Mouse (Mus musculus) midbrain, embryonic 13.5 days (tissue): ENCODE measurements around the gene Itga7. TPM values are rescaled to one million over a fixed set of nuclear protein-coding genes. Genes with fewer than 3 reads are reported as not detected.

Experiments
- ATAC-seq: fragments of 200-750 bp; cut with Nextera tagmentation; 2 replicates; pipeline ENCODE4 v1.8.0; 2017; ENCODE audit warnings: mild to moderate bottlenecking, moderate TSS enrichment, moderate library complexity
- H3K27ac ChIP-seq: fragments of 300-500 bp; sonication (generic); 2 replicates; pipeline ENCODE4 v1.5.1; 2015; ENCODE audit warnings: inconsistent platforms, mild to moderate bottlenecking, moderate library complexity
- H3K27me3 ChIP-seq: fragments of 300-500 bp; sonication (generic); 2 replicates; pipeline ENCODE4 v1.6.1; 2015; ENCODE audit warnings: mild to moderate bottlenecking, inconsistent platforms
- H3K36me3 ChIP-seq: fragments of 300-500 bp; sonication (generic); 2 replicates; pipeline ENCODE4 v1.6.1; 2015; ENCODE audit warnings: mild to moderate bottlenecking, inconsistent platforms
- H3K4me1 ChIP-seq: fragments of 300-500 bp; sonication (generic); replicated peaks from 2 replicates; pipeline ENCODE4 v1.6.1; 2015; ENCODE audit warnings: inconsistent platforms
- H3K4me2 ChIP-seq: fragments of 300-500 bp; sonication (generic); replicated peaks from 2 replicates; pipeline ENCODE4 v1.6.1; 2015; ENCODE audit warnings: moderate library complexity, mild to moderate bottlenecking, inconsistent platforms
- H3K4me3 ChIP-seq: fragments of 300-500 bp; sonication (generic); replicated peaks from 2 replicates; pipeline ENCODE4 v1.5.1; 2015; ENCODE audit warnings: mild to moderate bottlenecking, inconsistent platforms
- H3K9ac ChIP-seq: fragments of 300-500 bp; sonication (generic); replicated peaks from 2 replicates; pipeline ENCODE4 v1.6.1; 2015; ENCODE audit warnings: mild to moderate bottlenecking, inconsistent platforms
- H3K9me3 ChIP-seq: fragments of 300-500 bp; sonication (generic); 2 replicates; pipeline ENCODE4 v1.6.1; 2016; ENCODE audit warnings: mild to moderate bottlenecking, inconsistent platforms
- WGBS: fragments of 180-500 bp; shearing (Covaris S2); methylation state at CpG from one replicate; pipeline ENCODE4 v1.1.7; 2015; 5-methylcytosine and 5-hydroxymethylcytosine counted together
- polyA plus RNA-seq: library from polyadenylated mRNA; unstranded; fragments of >200 nt; fragmentation: Nextera tagmentation; extraction: Ambion mirVana; gene quantifications from 2 replicates; pipeline ENCODE4 v1.2.1, GENCODE M21; 2015

Gene Itga7
- 1.7 and 2.5 TPM in 2 replicates for polyA plus RNA-seq

- Histone ChIP-seq H3K36me3 (no peaks in the 10 kb centered on the region), H3K4me2 (peak within 1 kb of the TSS; percentile 76), H3K9ac (peak within 1 kb of the TSS; percentile 54), H3K4me3 (peak within 1 kb of the TSS; percentile 47), H3K27me3 (peaks cover 66% of the 10 kb centered on the region), H3K9me3 (no peaks in the 10 kb centered on the region), H3K4me1 (peaks cover 15% of the 10 kb centered on the region), H3K27ac (no peak within 1 kb of the TSS)
- WGBS = under 1% methylated on average over 26 of the region's 26 CpGs
- peak; percentile 82 for ATAC-seq
Observed at GRCm38 (mm10) chr10:128933574-128933973, at the start of gene Itga7. TSS of gene Itga7 (plus strand) at chr10:128933818.

- peaks cover 39% of the 10 kb centered on the region for H3K36me3 ChIP-seq
- H3K4me1 ChIP-seq = peaks cover 50% of the 10 kb centered on the region
- 0 out of 2 replicates have a peak, but pooled peaks cover 2% of the 10 kb centered on the region for H3K27me3 ChIP-seq
- peak overlapping the region; percentile 78 for H3K4me3 ChIP-seq
- WGBS = under 1% methylated on average over 7 of the region's 7 CpGs
- ATAC-seq = peak; percentile 65
- H3K4me2 ChIP-seq = peak overlapping the region; percentile 91
- peak overlapping the region; percentile 96 for H3K27ac ChIP-seq
- H3K9me3 ChIP-seq = no peaks in the 10 kb centered on the region
- peak overlapping the region; percentile 88 for H3K9ac ChIP-seq
Observed at GRCm38 (mm10) chr10:128888941-128889827, 44.4 kb upstream of the Itga7 start.

- WGBS = 4% methylated on average over 2 of the region's 2 CpGs
- Histone ChIP-seq H3K9ac (peak overlapping the region; percentile 88), H3K27ac (peak overlapping the region; percentile 96)
Observed at GRCm38 (mm10) chr10:128889846-128890245, 43.8 kb upstream of the Itga7 start.

GRCm38 (mm10) chr10:128890383-128891295 lies 43.0 kb upstream of the Itga7 start:
- Histone ChIP-seq H3K27me3 (peaks cover 3% of the 10 kb centered on the region), H3K4me1 (peaks cover 50% of the 10 kb centered on the region), H3K9me3 (no peaks in the 10 kb centered on the region), H3K36me3 (peaks cover 24% of the 10 kb centered on the region), H3K27ac (peak overlapping the region; percentile 96), H3K4me2 (peak overlapping the region; percentile 91), H3K9ac (peak overlapping the region; percentile 88), H3K4me3 (peak overlapping the region; percentile 78)
- peak; percentile 0; the same call in 1 of the 2 replicates for ATAC-seq
- WGBS = under 1% methylated on average over 40 of the region's 40 CpGs

More at GRCm38 (mm10) chr10:128889846-128890245, 43.8 kb upstream of the Itga7 start:
- ATAC-seq = no peak
- H3K4me2 ChIP-seq = peak overlapping the region; percentile 91
- H3K27me3 ChIP-seq = 0 out of 2 replicates have a peak, but pooled peaks cover 2% of the 10 kb centered on the region
- peaks cover 32% of the 10 kb centered on the region for H3K36me3 ChIP-seq
- no peaks in the 10 kb centered on the region for H3K9me3 ChIP-seq
- peaks cover 50% of the 10 kb centered on the region for H3K4me1 ChIP-seq
- H3K4me3 ChIP-seq = peak overlapping the region; percentile 78

GRCm38 (mm10) chr10:128891296-128892094 lies 42.1 kb upstream of the Itga7 start, which contains the start of gene Gdf11:
TSS of gene Gdf11 (minus strand) at chr10:128891718.
- H3K4me1 ChIP-seq = peaks cover 58% of the 10 kb centered on the region
- H3K27me3 ChIP-seq = peaks cover 11% of the 10 kb centered on the region
- no peaks in the 10 kb centered on the region for H3K9me3 ChIP-seq
- H3K36me3 ChIP-seq = peaks cover 16% of the 10 kb centered on the region
- peak within 1 kb of the TSS; percentile 78 for H3K4me3 ChIP-seq
- peak within 1 kb of the TSS; percentile 91 for H3K4me2 ChIP-seq
- 2% methylated on average over 59 of the region's 89 CpGs for WGBS
- peak; percentile 84 for ATAC-seq
- peak within 1 kb of the TSS; percentile 88 for H3K9ac ChIP-seq
- H3K27ac ChIP-seq = peak within 1 kb of the TSS; percentile 96

- peak overlapping the region; percentile 91 for H3K4me2 ChIP-seq
- no peaks in the 10 kb centered on the region for H3K9me3 ChIP-seq
- peak; percentile 21 for ATAC-seq
- H3K9ac ChIP-seq = peak overlapping the region; percentile 88
- H3K4me3 ChIP-seq = peak overlapping the region; percentile 78
- peak overlapping the region; percentile 96 for H3K27ac ChIP-seq
- peaks cover 54% of the 10 kb centered on the region for H3K4me1 ChIP-seq
- 1% methylated on average over 9 of the region's 9 CpGs for WGBS
- H3K27me3 ChIP-seq = peaks cover 19% of the 10 kb centered on the region
- peaks cover 8% of the 10 kb centered on the region for H3K36me3 ChIP-seq
Observed at GRCm38 (mm10) chr10:128892246-128892645, 41.4 kb upstream of the Itga7 start.

- no peak for ATAC-seq
- 0 out of 2 replicates have a peak overlapping the region, but pooled peaks have one; percentile 39 for H3K9ac ChIP-seq
- H3K36me3 ChIP-seq = no peaks in the 10 kb centered on the region
- WGBS = 1% methylated on average over 9 of the region's 9 CpGs
- H3K27ac ChIP-seq = no peak overlapping the region
- peaks cover 24% of the 10 kb centered on the region for H3K4me1 ChIP-seq
- H3K27me3 ChIP-seq = peaks cover 19% of the 10 kb centered on the region
- H3K9me3 ChIP-seq = no peaks in the 10 kb centered on the region
- 0 out of 2 replicates have a peak overlapping the region, but pooled peaks have one; percentile 29 for H3K4me2 ChIP-seq
- no peak overlapping the region for H3K4me3 ChIP-seq
Observed at GRCm38 (mm10) chr10:128895437-128895836, 38.2 kb upstream of the Itga7 start.

GRCm38 (mm10) chr10:128895952-128896693 lies 37.5 kb upstream of the Itga7 start:
- peak; percentile 43 for ATAC-seq
- peaks cover 19% of the 10 kb centered on the region for H3K27me3 ChIP-seq
- H3K4me2 ChIP-seq = peak overlapping the region; percentile 29
- no peak overlapping the region for H3K27ac ChIP-seq
- H3K36me3 ChIP-seq = no peaks in the 10 kb centered on the region
- peak overlapping the region; percentile 39; the same call in 1 of the 2 replicates for H3K9ac ChIP-seq
- H3K4me1 ChIP-seq = peaks cover 20% of the 10 kb centered on the region
- 3% methylated on average over 17 of the region's 17 CpGs for WGBS
- 0 out of 2 replicates have a peak overlapping the region, but pooled peaks have one; percentile 2 for H3K4me3 ChIP-seq
- no peaks in the 10 kb centered on the region for H3K9me3 ChIP-seq

- no peak overlapping the region for H3K27ac ChIP-seq
- H3K4me3 ChIP-seq = no peak overlapping the region
- no peaks in the 10 kb centered on the region for H3K36me3 ChIP-seq
- no peak overlapping the region; the same call in 1 of the 2 replicates for H3K9ac ChIP-seq
- no peaks in the 10 kb centered on the region for H3K9me3 ChIP-seq
- H3K4me2 ChIP-seq = no peak overlapping the region
- WGBS = 67% methylated on average over 1 of the region's 1 CpGs
- H3K4me1 ChIP-seq = peaks cover 20% of the 10 kb centered on the region
- no peak for ATAC-seq
- H3K27me3 ChIP-seq = peaks cover 19% of the 10 kb centered on the region
Observed at GRCm38 (mm10) chr10:128896807-128897206, 36.8 kb upstream of the Itga7 start.

GRCm38 (mm10) chr10:128897501-128897900 lies 36.1 kb upstream of the Itga7 start:
- no peak overlapping the region for H3K4me2 ChIP-seq
- peaks cover 16% of the 10 kb centered on the region for H3K4me1 ChIP-seq
- no peak for ATAC-seq
- no peak overlapping the region for H3K9ac ChIP-seq
- no peak overlapping the region for H3K4me3 ChIP-seq
- H3K9me3 ChIP-seq = no peaks in the 10 kb centered on the region
- H3K27me3 ChIP-seq = peaks cover 19% of the 10 kb centered on the region
- 33% methylated on average over 1 of the region's 1 CpGs for WGBS
- no peaks in the 10 kb centered on the region for H3K36me3 ChIP-seq
- no peak overlapping the region for H3K27ac ChIP-seq
